Mouse (Mus musculus) layer of hippocampus, postnatal 25 days (tissue): ENCODE measurements around the gene Orai3. TPM values are rescaled to one million over a fixed set of nuclear protein-coding genes. Genes with fewer than 3 reads are reported as not detected.
"Not testable (repeated sequence)": the region's sequence is repeated elsewhere in the genome, so short reads cannot be mapped to it uniquely, and the experiment has no call there.

Experiments
- DNase-seq, 2 experiments: peaks; one replicate each; pipeline ENCODE4 v3.0.0; 2022; ENCODE audit warnings: mixed read lengths in 2 of 2, low spot score in 1 of 2; ENCODE audit errors: extremely low spot score in 1 of 2
- total RNA-seq, 2 experiments: library from RNA; stranded (reverse); gene quantifications; 2 replicates each; pipeline ENCODE4 v1.2.3; 2021

Orai3 gene
- total RNA-seq, result 10 to 100 TPM; 28.7 to 33.2 TPM

- DNase-seq, result peak; percentile 74 to 80
These were observed at the start of gene Orai3 for GRCm38 (mm10) chr7:127769651-127770038. Orai3 (plus strand) TSS chr7:127769815.

- DNase-seq, result no peak
These were observed 44.1 kb upstream of the Orai3 start for GRCm38 (mm10) chr7:127725490-127725889.

GRCm38 (mm10) chr7:127725924-127726323 lies 43.7 kb upstream of the Orai3 start:
- DNase-seq, result no peak

DNA sequence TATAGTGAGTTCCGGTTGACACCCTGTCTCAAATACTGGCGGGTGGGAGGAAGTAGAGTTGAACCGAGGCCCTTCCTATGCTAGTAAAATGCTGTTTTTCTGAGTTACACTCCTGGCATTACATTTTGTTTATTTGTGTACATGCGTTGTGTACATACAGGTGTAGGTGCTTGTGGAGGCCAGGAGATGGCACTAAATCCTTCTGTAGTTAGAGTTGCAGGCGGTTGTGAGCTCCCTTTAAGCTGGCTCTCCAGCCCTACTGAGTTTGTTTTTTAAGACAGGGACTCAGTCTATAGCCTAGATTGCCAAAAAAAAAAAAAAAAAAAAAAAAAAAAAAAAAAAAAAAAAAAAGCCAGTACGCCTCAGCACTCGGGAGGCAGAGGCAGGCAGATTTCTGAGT lies 41.7 kb upstream of the Orai3 start:
- no peak for DNase-seq

DNA sequence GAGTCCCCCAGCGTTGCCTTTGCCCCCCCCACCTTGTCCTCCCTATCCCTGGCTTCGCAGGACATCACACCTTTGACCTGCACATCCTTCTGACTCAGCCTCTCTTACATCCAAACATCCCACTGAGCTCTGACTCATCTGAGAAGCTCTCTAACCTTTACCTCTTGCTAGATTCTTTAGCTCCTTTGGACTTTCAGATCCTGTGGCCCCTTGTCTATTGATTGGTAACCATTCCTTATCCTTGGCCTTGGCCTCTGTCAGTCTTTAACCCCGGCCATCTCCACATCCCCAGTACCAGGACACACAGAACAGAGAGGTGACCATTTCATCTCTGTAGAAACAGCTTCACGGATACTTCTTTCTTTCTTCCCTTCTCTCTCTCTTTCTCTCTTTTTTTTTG lies 39.4 kb upstream of the Orai3 start:
- DNase-seq, result no peak

DNA sequence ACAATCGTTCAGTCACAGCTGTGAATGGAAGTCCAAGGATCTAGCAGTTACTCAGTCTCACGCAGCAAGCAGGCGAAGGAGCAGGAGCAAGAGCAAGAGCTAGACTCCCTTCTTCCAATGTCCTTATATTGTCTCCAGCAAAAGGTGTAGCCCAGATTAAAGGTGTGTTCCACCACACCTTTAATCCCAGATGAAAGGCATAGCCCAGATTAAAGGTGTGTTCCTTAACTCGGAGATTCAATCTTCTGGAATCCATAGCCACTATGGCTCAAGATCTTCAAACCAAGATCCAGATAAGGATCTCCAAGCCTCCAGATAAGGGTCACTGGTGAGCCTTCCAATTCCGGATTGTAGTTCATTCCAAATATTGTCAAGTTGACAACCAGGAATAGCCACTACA lies 37.5 kb upstream of the Orai3 start, which contains the start of gene Ctf2:
Gene Ctf2 (minus strand): TSS at position 101 of the 400 bp plus-strand sequence.
- not testable (repeated sequence) for DNase-seq

DNA sequence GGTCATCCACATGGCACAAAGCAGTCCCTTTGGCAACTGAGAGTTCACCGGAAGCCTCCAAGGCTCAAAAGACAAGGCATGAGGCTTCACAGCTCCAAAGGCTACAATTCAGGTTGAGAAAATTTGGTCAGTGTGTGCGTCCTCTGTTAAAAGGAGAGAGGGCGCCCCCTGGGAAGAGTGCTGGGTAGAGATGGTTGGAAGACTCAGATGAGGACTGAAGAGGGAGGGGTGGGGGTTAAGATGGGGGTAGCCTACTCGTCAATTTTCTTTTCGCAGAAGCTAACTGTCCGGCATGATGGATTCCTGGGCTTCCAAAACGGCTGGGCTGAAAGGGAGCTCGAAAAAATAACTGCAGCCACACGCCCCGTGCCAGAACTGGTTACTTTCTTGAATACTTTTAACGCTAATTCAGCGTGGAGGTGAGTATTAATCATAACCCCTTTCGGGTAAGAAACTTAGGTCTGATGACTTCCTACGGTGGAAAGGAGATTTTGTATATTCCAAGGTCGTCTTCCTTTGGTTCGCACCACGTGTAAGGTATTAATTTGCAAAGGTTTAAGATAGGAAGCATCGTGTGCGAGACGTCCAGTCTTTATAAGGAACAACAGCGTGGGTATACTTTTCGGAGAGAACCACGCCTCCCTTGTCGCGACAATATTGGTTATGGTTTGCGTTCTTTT lies 25.1 kb upstream of the Orai3 start, which contains the start of gene Fbxl19:
Gene Fbxl19 (plus strand): TSS at position 178 of the 680 bp plus-strand sequence.
- peak; percentile 41 to 76 for DNase-seq

DNA sequence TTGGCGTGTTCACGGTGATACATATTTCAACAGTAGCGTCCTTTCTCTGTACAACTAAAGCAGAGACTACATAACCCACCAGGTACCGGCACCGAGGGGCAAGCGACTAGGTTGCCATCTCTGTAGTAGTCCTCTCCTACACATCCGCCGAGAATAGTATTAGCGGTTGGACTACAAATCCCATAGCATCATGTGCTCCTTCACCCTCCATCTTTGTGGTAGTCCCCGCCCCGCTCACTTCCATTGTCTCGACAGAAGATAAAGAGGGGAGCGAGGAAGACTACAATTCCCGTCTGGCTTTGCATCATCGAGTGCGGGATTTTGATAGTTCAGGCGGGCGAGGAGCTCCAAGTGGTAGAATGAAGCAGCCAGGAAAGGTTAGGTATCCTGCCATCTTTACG lies 24.4 kb upstream of the Orai3 start:
- peak; percentile 70 to 74 for DNase-seq

- DNase-seq, result peak; percentile 74 to 88
These were observed 23.7 kb upstream of the Orai3 start for GRCm38 (mm10) chr7:127745652-127746493.

- DNase-seq, result no peak
These were observed 22.8 kb upstream of the Orai3 start for GRCm38 (mm10) chr7:127746494-127747491.

GRCm38 (mm10) chr7:127747559-127748234 lies 21.9 kb upstream of the Orai3 start:
- DNase-seq, result no peak

DNA sequence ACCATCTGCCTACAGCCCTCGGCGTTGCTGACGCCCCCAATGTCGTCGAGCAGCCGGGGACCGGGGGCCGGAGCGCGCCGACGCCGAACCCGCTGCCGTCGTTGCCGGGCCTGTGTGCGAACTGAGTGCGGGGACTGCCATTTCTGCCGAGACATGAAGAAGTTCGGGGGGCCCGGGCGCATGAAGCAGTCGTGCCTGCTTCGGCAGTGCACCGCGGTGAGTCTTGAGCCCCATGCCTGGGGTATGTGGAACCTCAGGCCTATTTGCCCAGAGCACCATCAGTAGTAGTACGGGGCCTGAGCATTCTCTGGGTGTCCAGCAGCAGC lies 21.4 kb upstream of the Orai3 start:
- DNase-seq, result no peak

DNA sequence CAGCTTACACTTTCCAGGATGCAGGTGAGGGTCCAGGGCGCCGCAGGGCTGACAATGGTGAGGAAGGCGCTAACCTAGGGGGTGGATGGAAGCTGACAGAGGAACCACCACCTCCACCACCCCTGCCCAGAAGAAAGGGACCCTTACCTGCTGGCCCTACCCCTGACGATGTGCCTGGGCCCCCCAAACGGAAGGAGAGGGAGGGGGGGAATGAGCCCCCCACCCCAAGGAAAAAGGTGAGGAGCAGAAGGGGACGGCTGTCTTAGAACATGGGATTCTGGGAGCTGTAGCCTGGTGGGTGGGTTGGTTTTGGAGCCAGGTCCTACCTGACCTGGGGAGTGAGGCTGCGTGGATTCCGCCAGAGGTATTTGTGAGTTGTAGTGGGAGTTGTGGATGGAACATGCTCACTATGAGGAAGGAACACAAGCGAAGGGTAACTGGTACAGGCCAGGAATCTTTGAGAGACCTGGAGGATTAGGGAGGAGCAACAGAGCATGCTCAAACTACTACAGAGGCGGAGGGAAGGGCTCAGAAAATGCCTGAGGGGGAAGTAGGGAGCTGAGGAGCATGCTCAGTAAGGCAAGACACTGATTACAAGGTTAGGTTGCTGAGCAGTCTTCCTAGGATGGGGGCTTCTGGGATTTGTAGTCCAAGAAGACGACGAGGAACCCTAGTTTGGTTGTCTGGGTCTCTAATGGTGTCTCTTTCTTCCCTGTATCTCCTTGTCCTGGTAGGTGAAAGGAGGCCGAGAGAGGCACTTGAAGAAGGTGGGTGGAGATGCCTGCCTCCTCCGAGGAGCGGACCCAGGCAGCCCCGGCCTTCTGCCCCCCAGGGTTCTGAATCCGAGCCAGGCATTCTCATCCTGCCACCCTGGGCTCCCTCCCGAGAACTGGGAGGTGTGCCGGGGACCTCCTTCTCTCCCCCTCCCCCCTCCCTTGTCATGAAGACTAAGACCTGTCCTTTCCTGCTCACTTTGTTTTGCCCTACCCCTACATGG lies 19.2 kb upstream of the Orai3 start:
- DNase-seq, result no peak

DNA sequence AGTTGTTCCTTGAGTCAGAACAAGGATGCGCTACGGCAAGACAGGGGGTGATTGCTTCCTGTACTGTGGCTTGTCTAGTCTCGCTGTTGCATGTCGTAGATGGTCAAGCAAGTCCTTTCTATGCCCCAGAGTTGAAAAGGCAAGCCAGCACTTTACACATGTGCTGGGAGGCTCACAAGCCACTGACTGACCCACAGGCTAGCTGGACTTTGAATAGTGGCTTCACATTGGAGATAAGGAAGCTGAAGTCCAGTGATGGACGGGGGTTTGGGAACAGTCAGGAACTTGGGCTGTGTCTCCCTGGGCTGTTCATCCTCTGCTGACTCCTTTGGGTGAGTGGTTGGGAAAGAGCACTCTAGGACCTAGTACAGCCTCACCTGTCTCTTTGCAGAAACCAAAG lies 18.0 kb upstream of the Orai3 start:
- no peak for DNase-seq

DNA sequence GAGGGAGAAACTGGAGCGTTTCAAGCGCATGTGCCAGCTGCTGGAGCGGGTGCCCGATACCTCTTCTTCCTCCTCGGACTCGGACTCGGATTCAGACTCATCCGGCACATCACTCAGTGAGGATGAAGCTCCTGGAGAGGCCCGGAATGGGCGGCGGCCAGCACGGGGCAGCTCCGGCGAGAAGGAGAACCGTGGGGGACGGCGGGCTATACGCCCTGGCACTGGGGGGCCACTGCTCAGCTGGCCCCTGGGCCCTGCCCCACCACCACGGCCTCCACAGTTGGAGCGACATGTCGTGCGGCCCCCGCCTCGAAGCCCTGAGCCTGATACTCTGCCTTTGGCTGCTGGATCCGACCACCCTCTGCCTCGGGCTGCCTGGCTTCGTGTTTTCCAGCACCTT lies 17.5 kb upstream of the Orai3 start:
- no peak for DNase-seq

GRCm38 (mm10) chr7:127753158-127753557 lies 16.5 kb upstream of the Orai3 start:
- no peak for DNase-seq

DNA sequence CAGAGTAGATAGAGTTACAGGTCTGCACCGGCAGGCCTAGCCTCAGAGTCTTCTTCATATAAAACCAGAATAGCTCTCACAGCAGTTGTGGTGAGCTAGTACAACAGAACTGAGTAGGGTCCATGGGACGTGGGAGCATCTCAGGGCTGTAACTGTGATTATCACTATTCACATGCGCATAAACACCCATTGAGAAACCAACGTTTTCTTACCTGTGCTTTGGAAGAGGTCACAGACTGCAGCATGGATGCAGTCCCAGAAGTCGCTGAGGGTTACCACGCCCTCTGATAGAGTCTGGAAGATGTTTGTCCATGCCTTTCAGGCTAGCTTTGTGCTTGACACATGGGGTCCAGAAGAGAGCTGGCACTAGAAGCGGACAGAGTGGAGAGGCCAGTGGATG lies 15.9 kb upstream of the Orai3 start:
- no peak for DNase-seq

DNA sequence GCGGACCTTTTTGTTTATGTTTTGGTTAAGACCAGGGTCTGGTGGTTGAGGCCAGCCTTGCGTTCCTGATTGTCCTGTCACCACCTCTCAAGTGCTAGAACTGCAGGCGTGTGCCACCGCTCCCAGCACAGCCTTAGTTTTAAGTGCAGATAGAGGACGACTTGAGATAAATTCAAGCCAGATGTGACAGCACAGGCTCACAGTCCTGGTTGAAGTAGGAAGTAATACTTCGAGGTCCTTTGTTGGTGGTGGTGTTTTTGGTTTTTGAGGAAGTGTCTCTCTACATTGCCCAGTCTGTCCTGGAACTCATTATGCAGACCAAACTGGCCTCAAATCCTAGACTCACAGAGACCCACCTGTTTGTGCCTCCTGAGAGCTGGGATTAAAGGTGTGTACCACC lies 9.9 kb upstream of the Orai3 start:
- DNase-seq, result no peak

DNA sequence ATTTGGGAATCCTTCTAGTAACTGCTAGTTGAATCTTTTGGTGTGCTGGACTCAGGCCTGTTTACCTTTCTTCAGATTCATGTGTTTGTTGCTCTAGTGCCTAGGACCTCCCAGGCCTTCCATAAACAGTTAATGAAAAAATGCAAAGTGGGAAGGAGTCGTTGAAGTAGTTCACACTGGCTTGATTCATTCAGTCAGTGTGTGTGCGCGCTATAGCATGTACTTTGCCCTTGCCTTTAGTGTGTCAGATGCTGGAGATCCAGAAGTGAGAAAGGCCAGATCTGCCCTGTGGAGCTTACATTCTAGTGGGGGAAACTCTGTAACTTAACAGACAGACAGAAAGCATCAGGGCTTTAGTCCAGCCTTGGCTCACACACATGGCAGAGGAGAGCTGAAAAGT lies 9.1 kb upstream of the Orai3 start:
- DNase-seq, result no peak
